Mouse (Mus musculus): ENCODE measurements around the gene Sertad2. TPM values are rescaled to one million over a fixed set of nuclear protein-coding genes. Genes with fewer than 3 reads are reported as not detected.

The Sertad2 gene
- total and polyA plus RNA-seq, 3 experiments, result 5.9 to 13.1 (median 6.0) TPM

GRCm38 (mm10) chr11:20585297-20585696 is 42.2 kb downstream of the Sertad2 start:
- Histone ChIP-seq H3K27ac (ENCODE audit: insufficient read depth, low read depth) (no peak overlapping the region), H3K4me1 (ENCODE audit: control insufficient read depth in 1 of 2, insufficient read depth in 2 of 2) (peaks cover 9 to 24% of the 10 kb centered on the region in 2 experiments), H3K4me3 (replicated peaks in 1 of 3; ENCODE audit: low read depth in 2 of 3, low read length in 2 of 3, poor library complexity in 1 of 3) (no peak overlapping the region), H3K27me3 (replicated peaks) (no peaks in the 10 kb centered on the region), H3K79me2 (replicated peaks; ENCODE audit: control insufficient read depth, extremely low read depth, insufficient read depth, poor library complexity, severe bottlenecking) (no peaks in the 10 kb centered on the region), H3K9me3 (replicated peaks; ENCODE audit: low read length) (no peaks in the 10 kb centered on the region), H3K36me3 (replicated peaks in 1 of 2; ENCODE audit: control insufficient read depth in 1 of 2, insufficient read depth in 1 of 2, low read length in 1 of 2) (peaks cover 0 to 10% of the 10 kb centered on the region in 2 experiments), H3K9ac (ENCODE audit: insufficient read depth, low read depth) (no peak overlapping the region), H3K4me2 (ENCODE audit: insufficient read depth, low read depth, poor library complexity, severe bottlenecking) (no peak overlapping the region)
- in situ Hi-C loops (cut with MboI; ENCODE audit: low pct_ligation_motif_present, low pct_unique_long_range_greater_than_20kb, low sequenced_read_pairs) (no loop called here), dilution Hi-C loops (cut with MboI; ENCODE audit: extremely low pct_ligation_motif_present, extremely low pct_unique_long_range_greater_than_20kb, low sequenced_read_pairs) (no loop called here)
- peak; percentile 76 for TF ChIP-seq ZNF384 (IDR thresholded peaks at IDR 0.05; ENCODE audit: low read depth, low read length)
- peak; percentile 53 for TF ChIP-seq EP300 (IDR thresholded peaks at IDR 0.05; ENCODE audit: low read length)
- TF ChIP-seq RAD21 (IDR thresholded peaks at IDR 0.05; ENCODE audit: low read depth, low read length), result no peak
- no peak for TF ChIP-seq MAFK (IDR thresholded peaks at IDR 0.05; ENCODE audit: insufficient replicate concordance, low read length)
- DNase-seq (ENCODE audit: extremely low read depth), result no peak

DNA sequence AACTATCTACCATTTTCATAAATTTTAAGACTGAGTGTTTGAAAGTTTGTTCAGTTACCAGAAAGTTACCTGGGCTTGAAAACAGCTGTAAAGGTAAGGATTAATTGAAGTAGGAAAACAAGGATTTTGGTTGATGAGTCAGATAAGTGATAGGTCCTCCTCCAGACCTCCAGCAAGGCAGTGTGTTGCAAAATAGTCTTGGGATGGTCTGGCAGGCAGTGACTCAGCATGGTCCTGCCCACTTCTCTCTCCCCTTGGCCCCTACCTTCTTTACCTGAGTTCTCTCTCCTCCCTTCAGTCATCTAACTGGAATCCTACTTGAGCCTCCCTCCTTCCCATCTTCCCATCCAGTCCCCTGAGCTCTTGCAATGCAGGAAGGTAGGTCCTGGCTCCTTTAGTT is 43.1 kb downstream of the Sertad2 start:
- Histone ChIP-seq H3K4me2 (ENCODE audit: insufficient read depth, low read depth, poor library complexity, severe bottlenecking) (no peak overlapping the region), H3K27ac (ENCODE audit: insufficient read depth, low read depth) (no peak overlapping the region), H3K4me3 (replicated peaks in 1 of 3; ENCODE audit: low read depth in 2 of 3, low read length in 2 of 3, poor library complexity in 1 of 3) (no peak overlapping the region), H3K79me2 (replicated peaks; ENCODE audit: control insufficient read depth, extremely low read depth, insufficient read depth, poor library complexity, severe bottlenecking) (no peaks in the 10 kb centered on the region), H3K27me3 (replicated peaks) (no peaks in the 10 kb centered on the region), H3K4me1 (ENCODE audit: control insufficient read depth in 1 of 2, insufficient read depth in 2 of 2) (peaks cover 9 to 24% of the 10 kb centered on the region in 2 experiments), H3K9me3 (replicated peaks; ENCODE audit: low read length) (no peaks in the 10 kb centered on the region), H3K36me3 (replicated peaks in 1 of 2; ENCODE audit: control insufficient read depth in 1 of 2, insufficient read depth in 1 of 2, low read length in 1 of 2) (peaks cover 0 to 10% of the 10 kb centered on the region in 2 experiments), H3K9ac (ENCODE audit: insufficient read depth, low read depth) (no peak overlapping the region)
- TF ChIP-seq UBTF (IDR thresholded peaks at IDR 0.05; ENCODE audit: low read depth, low read length) (no peak), IRF4 (IDR thresholded peaks at IDR 0.05; ENCODE audit: low read depth, low read length) (no peak), ZKSCAN1 (IDR thresholded peaks at IDR 0.05; ENCODE audit: borderline replicate concordance, low read depth, low read length) (no peak), SMC3 (IDR thresholded peaks at IDR 0.05; ENCODE audit: low read depth, low read length) (no peak), MEF2A (IDR thresholded peaks at IDR 0.05; ENCODE audit: borderline replicate concordance, low read depth, low read length) (no peak), MAZ (IDR thresholded peaks at IDR 0.05; ENCODE audit: low read depth, low read length) (no peak), MAFK (IDR thresholded peaks at IDR 0.05; ENCODE audit: insufficient replicate concordance, low read length) (no peak), JUND (conservative IDR thresholded peaks at IDR 0.05; ENCODE audit: low read depth, low read length) (no peak), MAX (IDR thresholded peaks at IDR 0.05; ENCODE audit: low read length) (no peak)
- dilution Hi-C loops (cut with MboI; ENCODE audit: extremely low pct_ligation_motif_present, extremely low pct_unique_long_range_greater_than_20kb, low sequenced_read_pairs), result no loop called here
- DNase-seq (ENCODE audit: extremely low read depth), result no peak
- in situ Hi-C loops (cut with MboI; ENCODE audit: low pct_ligation_motif_present, low pct_unique_long_range_greater_than_20kb, low sequenced_read_pairs), result no loop called here

- dilution Hi-C loops (cut with MboI; ENCODE audit: extremely low pct_ligation_motif_present, extremely low pct_unique_long_range_greater_than_20kb, low sequenced_read_pairs), result no loop called here
- H3K36me3 ChIP-seq (replicated peaks in 1 of 2; ENCODE audit: control insufficient read depth in 1 of 2, insufficient read depth in 1 of 2, low read length in 1 of 2), result peaks cover 0 to 7% of the 10 kb centered on the region in 2 experiments
- H3K4me2 ChIP-seq (ENCODE audit: insufficient read depth, low read depth, poor library complexity, severe bottlenecking), result no peak overlapping the region
Observed at GRCm38 (mm10) chr11:20589393-20589792, 46.3 kb downstream of the Sertad2 start.

More at GRCm38 (mm10) chr11:20589393-20589792, 46.3 kb downstream of the Sertad2 start:
- Histone ChIP-seq H3K27ac (ENCODE audit: insufficient read depth, low read depth) (no peak overlapping the region), H3K79me2 (replicated peaks; ENCODE audit: control insufficient read depth, extremely low read depth, insufficient read depth, poor library complexity, severe bottlenecking) (no peaks in the 10 kb centered on the region), H3K9me3 (replicated peaks; ENCODE audit: low read length) (no peaks in the 10 kb centered on the region), H3K4me1 (ENCODE audit: control insufficient read depth in 1 of 2, insufficient read depth in 2 of 2) (peaks cover 13 to 28% of the 10 kb centered on the region in 2 experiments), H3K9ac (ENCODE audit: insufficient read depth, low read depth) (no peak overlapping the region), H3K27me3 (replicated peaks) (no peaks in the 10 kb centered on the region), H3K4me3 (replicated peaks in 1 of 3; ENCODE audit: low read depth in 2 of 3, low read length in 2 of 3, poor library complexity in 1 of 3) (no peak overlapping the region)
- in situ Hi-C loops (cut with MboI; ENCODE audit: low pct_ligation_motif_present, low pct_unique_long_range_greater_than_20kb, low sequenced_read_pairs), result no loop called here
- TF ChIP-seq E2F4 (IDR thresholded peaks at IDR 0.05; ENCODE audit: insufficient replicate concordance, low read depth, low read length) (no peak), MAFK (IDR thresholded peaks at IDR 0.05; ENCODE audit: insufficient replicate concordance, low read length) (no peak)
- DNase-seq (ENCODE audit: extremely low read depth), result no peak
